Mouse (Mus musculus) spleen, adult 2 months (tissue): ENCODE measurements at regions not wholly inside any gene's neighbourhood (a gene's known extent, or its start where the extent isn't known, plus 50 kb on each side); places are given as distances from the start of the nearest gene placed in this dataset.

Experiments used
- CTCF ChIP-seq: fragments of 200-500 bp; IDR thresholded peaks from 2 replicates; pipeline ENCODE4 v1.5.1; 2011; ENCODE audit warnings: mild to moderate bottlenecking, inconsistent platforms; ENCODE audit not compliant: insufficient read depth, insufficient read length, insufficient replicate concordance; ENCODE audit errors: extremely low read depth
- POLR2A ChIP-seq: fragments of 200-500 bp; IDR thresholded peaks from 2 replicates; pipeline ENCODE4 v1.6.1; 2011; ENCODE audit warnings: low read depth, low read length, inconsistent platforms

GRCm38 (mm10) chr2:51431564-51431963 lies 195.7 kb upstream of the Tas2r134 start:
- TF ChIP-seq POLR2A (no peak), CTCF (no peak)
